Mouse (Mus musculus) urinary bladder, postnatal 25 days (tissue): ENCODE measurements around the gene Abcb9.

ENCODE experiments used
- DNase-seq: peaks from one replicate; pipeline ENCODE4 v3.0.0; 2022; ENCODE audit warnings: low spot score

Abcb9 gene

GRCm38 (mm10) chr5:124013747-124014146 is 81.9 kb downstream of the Abcb9 start:
- DNase-seq: no peak

GRCm38 (mm10) chr5:124012885-124013284 is 82.7 kb downstream of the Abcb9 start:
- DNase-seq: no peak

- DNase-seq: no peak
Observed at GRCm38 (mm10) chr5:124011927-124012326, 83.7 kb downstream of the Abcb9 start.
